Mouse (Mus musculus): ENCODE results near the gene Napa.

DNA sequence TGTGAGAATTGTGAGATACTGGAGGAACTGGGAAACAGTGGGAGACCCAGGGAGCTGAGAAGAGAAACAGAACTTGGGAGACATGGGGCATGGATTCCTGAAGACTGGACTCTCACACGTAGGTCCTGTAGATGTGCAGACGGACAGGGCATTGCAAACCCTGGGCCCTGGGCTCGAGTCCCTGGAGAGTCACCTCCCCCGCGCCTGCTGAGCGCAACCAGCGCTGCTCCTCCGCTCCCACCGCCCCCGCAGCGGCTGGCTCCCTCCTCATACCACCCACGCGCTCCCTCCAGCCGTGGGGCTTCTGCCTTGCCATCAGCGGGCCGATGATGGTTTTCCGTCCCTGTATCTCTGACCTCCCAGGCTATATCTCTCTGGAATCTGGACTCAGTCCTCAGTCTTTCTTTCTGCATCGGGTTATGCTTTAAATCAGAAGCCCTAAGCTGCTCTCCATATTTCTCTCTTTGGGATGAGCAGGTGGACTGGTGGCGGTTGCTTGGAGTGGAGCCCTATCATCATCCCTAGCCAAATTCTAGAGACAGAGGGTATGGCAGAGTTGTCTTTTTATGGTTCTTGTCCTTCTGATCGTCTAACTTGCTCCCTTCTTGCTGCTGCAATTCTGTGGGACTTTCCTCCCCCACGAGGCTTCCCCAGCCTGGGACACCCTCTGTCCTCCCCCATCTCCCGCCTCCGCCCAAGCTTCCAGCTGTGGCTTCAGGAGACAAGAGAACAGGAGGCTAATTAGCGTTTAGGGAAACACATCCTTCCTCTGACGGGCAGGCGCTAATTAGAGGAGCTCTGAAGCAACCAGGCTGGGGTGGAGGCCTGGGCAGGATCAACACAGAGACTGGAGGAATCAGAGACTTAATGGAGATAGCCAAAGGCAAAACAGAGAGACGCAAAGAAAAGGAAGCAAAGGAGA lies 48.5 kb downstream of the Napa start:
- TF ChIP-seq USF1 (IDR thresholded peaks at IDR 0.05; ENCODE audit: low read depth) (no peak), CTCF (IDR thresholded peaks at IDR 0.05; ENCODE audit: control insufficient read depth, insufficient read depth, insufficient read length) (no peak), CEBPB (IDR thresholded peaks at IDR 0.05; ENCODE audit: low read depth) (no peak), MAX (IDR thresholded peaks at IDR 0.05) (no peak), MYOD1 (IDR thresholded peaks at IDR 0.05; ENCODE audit: control insufficient read depth, insufficient read length, low read depth) (no peak)

Data from C2C12 (cell line).